Mouse (Mus musculus) embryo, embryonic 10 days (tissue): ENCODE results near the gene Trim65.
"Not testable (repeated sequence)": the region's sequence is repeated elsewhere in the genome, so short reads cannot be mapped to it uniquely, and the experiment has no call there.

ENCODE experiments used
- DNase-seq: peaks from one replicate; pipeline ENCODE4 v3.0.0-alpha.2; 2015; ENCODE audit warnings: low spot score

Gene Trim65

GRCm38 (mm10) chr11:116138468-116139138 lies 7.7 kb upstream of the Trim65 start, which contains the start of gene Mrpl38:
Gene Mrpl38 (minus strand): TSS chr11:116138868.
- peak; percentile 98 for DNase-seq

DNA sequence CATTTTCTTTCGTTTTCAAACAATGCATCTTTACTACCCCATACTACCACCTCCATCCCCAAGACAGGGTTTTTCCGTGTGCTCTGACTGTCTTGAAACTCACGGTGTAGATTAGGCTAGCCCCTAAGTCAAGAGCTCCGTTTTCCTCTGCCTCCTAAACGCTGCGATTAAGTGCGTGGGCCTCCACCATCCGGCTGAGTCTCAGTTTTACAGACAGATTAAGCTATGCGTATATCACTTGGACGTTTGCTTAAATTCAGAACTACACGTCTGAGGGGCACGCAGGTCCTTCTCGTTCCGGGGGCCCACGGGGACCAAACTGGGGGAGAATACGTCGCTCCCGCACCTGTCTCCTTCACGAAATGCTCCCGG lies 7.2 kb upstream of the Trim65 start:
- DNase-seq, result no peak

DNA sequence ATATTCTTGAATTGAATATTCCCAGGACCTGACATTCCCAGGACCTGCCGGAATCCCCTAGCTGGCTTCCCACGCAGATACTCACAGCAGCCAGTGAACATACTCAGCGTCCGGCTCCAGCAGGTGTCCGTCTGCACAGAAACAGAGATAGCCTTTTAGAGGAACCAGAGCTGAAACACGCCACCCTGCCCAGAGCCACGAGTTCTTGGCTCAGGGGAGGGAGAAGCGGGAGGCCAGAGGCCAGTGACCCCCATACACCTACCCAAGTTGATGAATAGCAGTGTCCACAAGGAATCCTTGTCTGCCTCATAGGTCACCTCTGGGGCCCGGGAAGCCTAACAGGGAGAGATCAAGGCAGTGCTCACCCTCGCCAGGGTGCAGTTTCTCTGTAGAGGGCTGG lies 3.2 kb upstream of the Trim65 start:
- DNase-seq, result no peak

DNA sequence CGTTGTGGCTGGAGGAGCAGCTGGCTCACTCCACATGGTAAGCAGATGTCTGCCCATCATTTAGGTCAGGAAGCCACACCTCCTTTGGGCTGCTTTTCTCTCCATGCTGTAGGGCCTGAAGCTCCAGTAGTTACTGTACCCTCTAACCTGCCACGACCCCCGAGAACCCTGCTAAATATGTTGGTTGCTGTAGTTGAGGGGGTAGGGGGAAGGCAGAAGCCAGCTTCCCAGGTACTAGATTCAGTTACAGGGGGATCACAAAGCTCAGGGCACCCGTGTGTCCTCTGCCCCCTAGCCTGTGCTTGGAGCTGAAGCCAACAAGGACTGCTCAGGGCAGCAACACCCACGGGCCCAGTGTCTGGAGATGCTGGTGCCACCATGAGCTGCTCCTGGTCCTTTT lies 2.6 kb upstream of the Trim65 start:
- no peak for DNase-seq

- DNase-seq, result no peak
Observed at GRCm38 (mm10) chr11:116132366-116133333, 1.7 kb upstream of the Trim65 start.

DNA sequence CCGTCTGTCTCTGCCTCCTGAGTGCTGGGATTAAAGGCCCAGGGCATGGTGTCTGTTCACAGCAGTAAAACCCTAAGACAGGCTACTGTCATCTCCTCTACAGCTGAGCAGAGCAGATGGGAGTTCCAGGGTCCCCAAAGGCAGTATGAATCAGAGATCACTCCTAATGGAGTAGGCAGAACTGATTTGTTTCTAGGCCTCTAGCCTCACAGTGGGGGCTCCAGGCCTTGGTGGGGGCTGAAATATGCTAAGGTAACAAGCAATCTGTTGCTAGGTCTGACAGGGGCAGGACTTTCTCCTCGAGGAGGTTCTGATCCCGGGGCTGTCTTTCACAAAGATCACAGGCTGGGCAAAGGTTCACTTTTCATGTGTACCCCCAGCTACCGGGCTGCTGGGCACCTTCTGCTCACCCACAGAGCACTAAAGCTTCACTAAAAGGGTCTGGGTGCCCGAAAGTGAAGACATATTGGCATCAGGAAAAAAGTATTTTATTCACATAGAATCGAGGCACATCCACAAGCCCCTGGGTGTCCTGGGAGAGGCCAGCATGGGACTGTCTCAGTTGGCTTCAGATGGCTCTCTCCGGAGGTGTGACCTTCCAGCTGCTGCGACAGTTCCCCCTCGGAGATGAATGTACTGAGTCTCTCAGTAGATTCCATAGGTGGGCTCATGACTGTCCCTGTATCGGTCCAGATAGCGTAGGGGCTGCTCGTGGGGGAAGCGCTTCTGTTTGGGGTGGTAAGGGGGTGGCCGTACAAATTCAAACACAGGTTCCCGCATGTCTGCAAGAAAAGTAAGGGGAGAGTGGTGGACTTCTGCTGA lies 632 bp upstream of the Trim65 start:
- DNase-seq, result no peak

DNA sequence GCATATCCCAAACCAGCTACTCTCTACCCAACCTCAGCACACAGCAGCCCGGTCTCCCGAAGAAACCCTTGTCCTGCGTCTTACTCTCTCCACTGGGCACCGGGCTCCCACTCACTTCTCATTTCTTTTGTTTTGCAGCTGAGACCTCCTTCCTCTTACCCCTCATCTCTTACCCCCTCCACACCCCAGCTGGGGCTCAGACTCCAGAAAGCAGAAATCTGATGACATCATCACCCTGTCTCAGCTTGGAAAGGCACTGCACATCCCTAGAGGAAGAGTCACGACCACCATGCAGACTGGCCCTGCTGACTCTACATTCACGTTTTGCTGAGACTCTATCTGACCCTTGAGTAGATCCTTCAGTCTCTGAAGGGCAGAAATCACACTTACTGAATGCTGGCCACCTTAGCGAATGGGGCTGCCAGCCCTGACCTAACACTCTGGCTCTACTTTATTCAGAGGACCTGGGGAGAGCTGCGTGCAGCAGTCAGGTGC lies 888 bp downstream of the Trim65 start:
- peak; percentile 44 for DNase-seq

- no peak for DNase-seq
Observed at GRCm38 (mm10) chr11:116129091-116129790, 1.7 kb downstream of the Trim65 start.

- no peak for DNase-seq
Observed at GRCm38 (mm10) chr11:116127986-116128385, 2.9 kb downstream of the Trim65 start.

- DNase-seq, result peak; percentile 80
Observed at GRCm38 (mm10) chr11:116127156-116127980, 3.6 kb downstream of the Trim65 start, which contains the start of gene Trim47. Gene Trim47 (minus strand): TSS chr11:116127210.

- no peak for DNase-seq
Observed at GRCm38 (mm10) chr11:116126261-116126660, 4.7 kb downstream of the Trim65 start.

- DNase-seq, result not testable (repeated sequence)
Observed at GRCm38 (mm10) chr11:116121731-116122245, 9.1 kb downstream of the Trim65 start.

DNA sequence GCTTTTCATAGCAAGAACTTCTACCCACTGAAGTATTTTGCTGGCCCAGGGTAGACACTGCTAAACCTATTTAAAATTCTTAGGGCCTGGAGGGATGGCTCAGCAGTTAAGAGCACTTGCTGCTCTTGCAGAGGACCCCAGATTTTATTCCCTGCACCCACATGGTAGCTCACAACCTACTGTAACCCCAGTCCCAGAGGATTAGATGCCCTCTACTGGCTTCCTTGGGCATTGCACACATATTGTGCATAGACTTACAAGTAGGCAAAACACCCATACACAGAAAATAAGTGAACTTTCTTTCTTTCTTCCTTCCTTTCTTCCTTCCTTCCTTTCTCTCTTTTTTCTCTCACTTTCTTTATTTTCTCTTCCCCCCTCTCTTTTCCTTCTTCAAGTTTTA lies 13.1 kb downstream of the Trim65 start:
- DNase-seq, result no peak

- DNase-seq, result no peak
Observed at GRCm38 (mm10) chr11:116117241-116117640, 13.7 kb downstream of the Trim65 start.

DNA sequence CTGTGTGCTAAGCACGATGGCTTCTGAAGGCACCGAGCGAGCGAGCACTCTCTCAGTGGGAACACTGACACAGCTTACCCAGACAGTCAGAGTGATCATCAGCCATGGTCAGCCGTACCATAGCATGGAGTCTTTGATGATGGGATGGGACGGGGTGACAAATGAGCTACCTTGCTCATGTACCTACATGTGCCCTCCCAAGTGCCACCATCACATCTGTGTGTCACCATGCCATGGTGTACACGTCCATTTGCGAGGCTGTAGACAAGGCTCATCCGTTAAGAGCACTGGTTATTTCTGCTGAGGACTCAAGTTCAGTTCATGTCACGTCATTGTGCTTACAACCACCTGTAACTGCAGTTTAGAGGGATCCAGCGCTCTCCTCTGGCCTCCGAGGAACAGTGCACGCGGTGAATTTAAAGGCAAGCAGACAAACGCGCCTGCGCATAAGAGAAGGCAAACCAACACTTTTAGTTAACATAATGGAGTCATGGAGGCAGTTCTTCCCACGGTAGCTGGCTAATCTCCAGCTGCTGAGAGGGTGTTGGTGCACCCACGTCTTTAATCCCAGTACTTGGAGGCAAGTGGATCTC lies 19.2 kb downstream of the Trim65 start:
- DNase-seq, result no peak

DNA sequence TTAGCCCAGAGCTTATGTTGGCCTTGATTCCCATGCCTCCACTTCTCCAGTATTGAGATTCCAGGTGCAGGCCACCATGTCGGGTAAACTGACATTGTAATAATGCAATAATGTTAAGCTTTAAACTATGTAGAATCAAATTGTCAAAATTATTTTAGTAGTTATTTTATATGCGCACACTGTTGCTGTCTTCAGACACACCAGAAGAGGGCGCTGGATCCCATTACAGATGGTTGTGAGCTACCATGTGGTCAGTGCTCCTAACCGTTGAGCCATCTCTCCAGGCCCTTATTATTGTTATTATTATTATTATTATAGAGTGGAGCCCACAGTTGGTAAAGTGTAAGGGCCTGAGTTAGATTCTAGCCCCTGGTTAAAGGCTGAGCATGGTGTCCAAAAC lies 19.9 kb downstream of the Trim65 start:
- DNase-seq, result no peak

DNA sequence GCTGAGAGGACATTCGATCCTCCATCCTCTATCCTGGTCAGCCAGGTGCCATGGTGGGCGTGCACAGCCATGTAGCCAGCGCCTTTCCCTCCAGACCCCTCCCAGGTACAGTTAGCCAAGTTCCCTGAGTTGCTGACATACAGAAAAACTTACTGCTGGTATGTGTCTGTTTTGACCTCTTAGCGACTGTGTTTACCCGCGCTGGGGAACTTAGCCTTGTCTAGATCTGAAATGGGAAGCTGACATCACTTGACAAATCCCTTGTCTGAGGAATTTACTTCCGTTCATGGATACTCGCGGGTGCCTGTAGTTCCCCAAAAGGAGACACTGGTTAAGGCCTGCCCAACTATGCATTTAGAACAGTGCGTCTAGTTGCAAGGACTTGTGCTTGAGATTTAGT lies 20.4 kb downstream of the Trim65 start:
- no peak for DNase-seq

GRCm38 (mm10) chr11:116110131-116110530 lies 20.8 kb downstream of the Trim65 start:
- no peak for DNase-seq

DNA sequence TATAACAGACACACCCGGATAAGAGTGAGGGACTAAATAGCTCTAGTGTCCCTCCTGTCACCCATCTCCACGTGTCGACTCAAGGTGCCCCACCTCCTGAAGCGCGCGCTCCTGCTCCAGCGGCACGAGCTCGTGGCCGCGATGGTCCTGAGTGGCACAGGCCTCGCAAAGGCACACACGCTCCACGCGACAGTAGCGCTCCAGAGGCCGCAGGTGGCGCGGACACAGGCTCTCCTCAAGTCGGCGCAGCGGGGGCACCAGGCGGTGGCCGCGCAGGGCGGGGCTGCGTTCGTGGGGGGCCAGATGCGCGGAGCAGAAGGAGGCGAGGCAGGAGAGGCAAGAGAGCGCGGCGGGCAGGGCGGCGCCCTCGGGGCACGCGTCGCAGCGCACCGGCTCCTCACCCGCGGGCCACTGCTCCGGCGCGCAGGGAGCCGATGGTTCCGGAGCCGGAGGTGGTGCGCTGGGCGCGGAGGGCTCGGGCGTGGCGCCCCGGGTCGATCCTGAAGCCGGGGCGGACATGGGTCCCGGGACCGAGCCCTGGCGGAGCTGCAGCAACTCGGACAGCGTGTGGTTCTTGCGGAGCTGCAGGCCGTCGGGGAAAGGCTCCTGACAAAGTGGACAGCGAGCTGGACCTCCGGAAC lies 21.4 kb downstream of the Trim65 start:
- no peak for DNase-seq
